Mouse (Mus musculus): Measurements from ENCODE around the gene Trim65.
A peak's percentile ranks its signal among the peaks of the same experiment; 100 is the strongest.
"Not testable (repeated sequence)": the region's sequence is repeated elsewhere in the genome, so short reads cannot be mapped to it uniquely, and the experiment has no call there.

Gene Trim65

DNA sequence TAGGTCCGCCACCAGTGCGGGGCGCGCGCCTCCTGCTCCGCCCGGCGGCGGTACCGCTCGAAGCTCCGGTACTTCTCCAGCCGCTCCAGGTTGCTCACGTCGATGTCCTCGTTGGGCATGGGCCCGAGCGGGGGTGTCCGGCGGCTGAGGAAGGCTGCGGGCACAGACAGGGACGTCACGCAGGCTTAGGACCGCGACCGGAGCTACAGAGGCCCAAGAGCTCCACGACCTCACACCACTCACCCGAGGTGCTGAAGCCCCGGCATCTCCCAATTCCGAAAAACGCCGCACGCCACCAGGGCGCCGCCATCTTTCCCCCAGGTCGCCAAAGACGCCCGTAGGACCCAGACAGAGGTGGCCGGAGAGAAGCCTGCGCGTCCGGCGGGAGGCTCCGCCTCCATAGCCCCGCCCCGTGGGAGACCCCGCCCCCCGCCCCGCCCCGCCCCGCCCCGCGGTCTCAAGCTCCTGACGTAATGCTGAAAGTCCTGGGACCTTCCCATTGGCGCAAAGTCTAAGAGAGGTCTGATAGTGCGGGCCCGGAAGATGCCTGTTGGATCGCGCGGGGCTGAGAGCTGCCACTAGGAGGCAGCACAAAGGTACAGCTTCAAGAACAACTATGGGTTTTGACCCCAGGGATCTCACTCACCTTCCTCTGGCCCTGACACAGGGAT lies 7.7 kb upstream of the Trim65 start, which contains the start of gene Mrpl38:
Gene Mrpl38, minus strand, starts transcription at position 401 of the 671 bp plus-strand sequence.
- DNase-seq (ENCODE audit: extremely low read depth, low read depth) = peak; percentile 89

DNA sequence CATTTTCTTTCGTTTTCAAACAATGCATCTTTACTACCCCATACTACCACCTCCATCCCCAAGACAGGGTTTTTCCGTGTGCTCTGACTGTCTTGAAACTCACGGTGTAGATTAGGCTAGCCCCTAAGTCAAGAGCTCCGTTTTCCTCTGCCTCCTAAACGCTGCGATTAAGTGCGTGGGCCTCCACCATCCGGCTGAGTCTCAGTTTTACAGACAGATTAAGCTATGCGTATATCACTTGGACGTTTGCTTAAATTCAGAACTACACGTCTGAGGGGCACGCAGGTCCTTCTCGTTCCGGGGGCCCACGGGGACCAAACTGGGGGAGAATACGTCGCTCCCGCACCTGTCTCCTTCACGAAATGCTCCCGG lies 7.2 kb upstream of the Trim65 start:
- no peak for DNase-seq (ENCODE audit: extremely low read depth, low read depth)

DNA sequence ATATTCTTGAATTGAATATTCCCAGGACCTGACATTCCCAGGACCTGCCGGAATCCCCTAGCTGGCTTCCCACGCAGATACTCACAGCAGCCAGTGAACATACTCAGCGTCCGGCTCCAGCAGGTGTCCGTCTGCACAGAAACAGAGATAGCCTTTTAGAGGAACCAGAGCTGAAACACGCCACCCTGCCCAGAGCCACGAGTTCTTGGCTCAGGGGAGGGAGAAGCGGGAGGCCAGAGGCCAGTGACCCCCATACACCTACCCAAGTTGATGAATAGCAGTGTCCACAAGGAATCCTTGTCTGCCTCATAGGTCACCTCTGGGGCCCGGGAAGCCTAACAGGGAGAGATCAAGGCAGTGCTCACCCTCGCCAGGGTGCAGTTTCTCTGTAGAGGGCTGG lies 3.2 kb upstream of the Trim65 start:
- no peak for DNase-seq (ENCODE audit: extremely low read depth, low read depth)

DNA sequence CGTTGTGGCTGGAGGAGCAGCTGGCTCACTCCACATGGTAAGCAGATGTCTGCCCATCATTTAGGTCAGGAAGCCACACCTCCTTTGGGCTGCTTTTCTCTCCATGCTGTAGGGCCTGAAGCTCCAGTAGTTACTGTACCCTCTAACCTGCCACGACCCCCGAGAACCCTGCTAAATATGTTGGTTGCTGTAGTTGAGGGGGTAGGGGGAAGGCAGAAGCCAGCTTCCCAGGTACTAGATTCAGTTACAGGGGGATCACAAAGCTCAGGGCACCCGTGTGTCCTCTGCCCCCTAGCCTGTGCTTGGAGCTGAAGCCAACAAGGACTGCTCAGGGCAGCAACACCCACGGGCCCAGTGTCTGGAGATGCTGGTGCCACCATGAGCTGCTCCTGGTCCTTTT lies 2.6 kb upstream of the Trim65 start:
- DNase-seq (ENCODE audit: extremely low read depth, low read depth) = no peak

DNA sequence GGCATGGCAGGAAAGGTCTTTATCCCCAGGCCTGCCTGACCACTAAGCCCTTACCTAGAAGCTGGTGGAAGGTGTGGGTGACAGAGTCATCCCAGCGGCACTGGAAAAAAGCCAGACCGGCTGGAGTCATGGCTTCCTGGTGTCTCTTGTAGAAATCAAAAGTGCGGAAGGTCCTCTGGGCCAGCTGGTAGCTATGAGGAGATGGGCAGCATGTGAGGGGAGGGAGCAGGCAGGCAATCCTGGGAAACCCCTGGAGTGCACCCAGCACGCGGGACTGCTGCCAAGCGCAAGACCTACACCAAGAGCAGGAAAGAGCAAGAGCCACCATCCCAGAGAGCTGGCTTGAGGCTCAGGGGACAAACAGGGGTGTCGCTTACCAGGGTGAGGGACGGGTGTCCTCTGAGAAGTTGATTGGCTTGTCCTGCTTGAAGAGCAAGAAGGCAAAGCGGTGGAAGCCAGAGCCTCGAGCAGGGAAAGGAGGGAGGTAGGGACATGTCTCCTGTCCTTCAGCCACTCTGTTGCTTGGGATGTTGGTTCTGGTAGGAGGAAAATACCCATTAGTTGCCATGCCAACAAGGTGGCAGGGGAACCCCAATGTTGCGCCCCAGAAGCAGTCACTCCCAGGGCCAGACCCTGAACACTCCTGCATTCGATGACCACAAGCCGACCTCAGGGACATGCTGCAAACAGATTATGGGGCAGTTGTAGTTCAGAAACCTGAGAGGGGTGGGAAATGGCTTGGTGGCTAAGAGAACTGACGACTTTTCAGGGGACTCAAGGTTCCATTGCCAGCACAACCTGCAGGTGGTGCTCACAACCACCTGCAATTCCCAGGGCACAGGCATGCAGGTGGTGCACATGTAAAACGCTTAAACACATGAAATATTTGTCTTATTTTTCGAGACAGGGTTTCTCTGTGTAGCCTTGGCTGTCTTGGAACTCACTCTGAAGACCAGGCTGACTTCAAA lies 1.7 kb upstream of the Trim65 start:
- no peak for DNase-seq (ENCODE audit: extremely low read depth, low read depth)

DNA sequence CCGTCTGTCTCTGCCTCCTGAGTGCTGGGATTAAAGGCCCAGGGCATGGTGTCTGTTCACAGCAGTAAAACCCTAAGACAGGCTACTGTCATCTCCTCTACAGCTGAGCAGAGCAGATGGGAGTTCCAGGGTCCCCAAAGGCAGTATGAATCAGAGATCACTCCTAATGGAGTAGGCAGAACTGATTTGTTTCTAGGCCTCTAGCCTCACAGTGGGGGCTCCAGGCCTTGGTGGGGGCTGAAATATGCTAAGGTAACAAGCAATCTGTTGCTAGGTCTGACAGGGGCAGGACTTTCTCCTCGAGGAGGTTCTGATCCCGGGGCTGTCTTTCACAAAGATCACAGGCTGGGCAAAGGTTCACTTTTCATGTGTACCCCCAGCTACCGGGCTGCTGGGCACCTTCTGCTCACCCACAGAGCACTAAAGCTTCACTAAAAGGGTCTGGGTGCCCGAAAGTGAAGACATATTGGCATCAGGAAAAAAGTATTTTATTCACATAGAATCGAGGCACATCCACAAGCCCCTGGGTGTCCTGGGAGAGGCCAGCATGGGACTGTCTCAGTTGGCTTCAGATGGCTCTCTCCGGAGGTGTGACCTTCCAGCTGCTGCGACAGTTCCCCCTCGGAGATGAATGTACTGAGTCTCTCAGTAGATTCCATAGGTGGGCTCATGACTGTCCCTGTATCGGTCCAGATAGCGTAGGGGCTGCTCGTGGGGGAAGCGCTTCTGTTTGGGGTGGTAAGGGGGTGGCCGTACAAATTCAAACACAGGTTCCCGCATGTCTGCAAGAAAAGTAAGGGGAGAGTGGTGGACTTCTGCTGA lies 632 bp upstream of the Trim65 start:
- no peak for DNase-seq (ENCODE audit: extremely low read depth, low read depth)

DNA sequence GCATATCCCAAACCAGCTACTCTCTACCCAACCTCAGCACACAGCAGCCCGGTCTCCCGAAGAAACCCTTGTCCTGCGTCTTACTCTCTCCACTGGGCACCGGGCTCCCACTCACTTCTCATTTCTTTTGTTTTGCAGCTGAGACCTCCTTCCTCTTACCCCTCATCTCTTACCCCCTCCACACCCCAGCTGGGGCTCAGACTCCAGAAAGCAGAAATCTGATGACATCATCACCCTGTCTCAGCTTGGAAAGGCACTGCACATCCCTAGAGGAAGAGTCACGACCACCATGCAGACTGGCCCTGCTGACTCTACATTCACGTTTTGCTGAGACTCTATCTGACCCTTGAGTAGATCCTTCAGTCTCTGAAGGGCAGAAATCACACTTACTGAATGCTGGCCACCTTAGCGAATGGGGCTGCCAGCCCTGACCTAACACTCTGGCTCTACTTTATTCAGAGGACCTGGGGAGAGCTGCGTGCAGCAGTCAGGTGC lies 888 bp downstream of the Trim65 start:
- peak; percentile 42 for DNase-seq (ENCODE audit: extremely low read depth, low read depth)

DNA sequence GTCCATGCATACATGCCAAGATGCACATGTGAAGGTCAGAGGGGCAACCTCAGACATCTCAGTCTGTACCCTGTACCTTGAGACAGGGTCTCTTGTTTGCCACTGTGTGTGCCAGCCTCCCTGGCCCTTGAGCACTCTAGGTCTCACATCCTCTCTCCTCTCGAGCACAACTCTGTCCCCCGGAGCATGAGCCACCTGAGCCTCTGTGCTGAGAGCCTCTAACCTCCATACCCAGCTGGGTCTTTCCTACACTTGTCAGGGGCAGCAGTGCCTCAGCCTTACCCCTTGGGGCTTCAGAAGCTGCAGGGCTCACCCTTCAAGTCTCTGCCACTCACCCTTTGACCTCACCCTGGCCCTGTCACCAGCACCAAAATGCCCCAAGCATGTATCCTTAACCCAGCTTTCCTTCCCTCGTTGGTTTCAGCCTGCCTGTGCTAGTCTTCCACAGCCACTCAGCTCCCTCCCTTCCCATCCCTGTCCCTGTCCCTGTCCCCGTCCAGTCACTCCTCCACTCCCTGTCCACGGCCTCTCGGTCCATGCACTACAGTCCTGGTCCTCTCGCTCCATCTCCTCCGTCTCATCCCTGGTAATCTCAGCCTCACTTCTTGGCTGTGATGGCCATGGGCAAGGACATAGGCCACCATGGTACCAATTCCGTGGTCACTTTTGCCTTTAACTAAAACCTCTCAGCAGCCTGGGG lies 1.7 kb downstream of the Trim65 start:
- no peak for DNase-seq (ENCODE audit: extremely low read depth, low read depth)

DNA sequence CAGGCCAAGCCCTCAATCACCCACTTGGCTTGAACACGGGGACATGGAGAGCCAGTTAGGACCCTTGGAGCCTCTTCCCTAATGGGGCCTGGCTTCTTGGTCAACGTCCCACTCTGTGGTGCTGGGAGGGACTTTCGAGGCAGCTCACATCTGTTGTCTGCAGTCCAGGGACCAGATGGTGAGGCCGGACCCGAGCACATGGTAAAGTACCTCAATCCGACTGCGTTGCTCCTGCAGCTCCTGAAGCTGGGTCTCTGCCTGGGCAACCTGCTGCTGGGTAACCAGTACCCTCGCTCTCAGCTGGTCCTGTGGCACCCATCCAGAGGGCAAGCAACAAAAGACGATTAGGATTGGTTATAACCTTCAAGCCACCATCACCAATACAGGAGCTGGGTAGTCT lies 2.9 kb downstream of the Trim65 start:
- no peak for DNase-seq (ENCODE audit: extremely low read depth, low read depth)

DNA sequence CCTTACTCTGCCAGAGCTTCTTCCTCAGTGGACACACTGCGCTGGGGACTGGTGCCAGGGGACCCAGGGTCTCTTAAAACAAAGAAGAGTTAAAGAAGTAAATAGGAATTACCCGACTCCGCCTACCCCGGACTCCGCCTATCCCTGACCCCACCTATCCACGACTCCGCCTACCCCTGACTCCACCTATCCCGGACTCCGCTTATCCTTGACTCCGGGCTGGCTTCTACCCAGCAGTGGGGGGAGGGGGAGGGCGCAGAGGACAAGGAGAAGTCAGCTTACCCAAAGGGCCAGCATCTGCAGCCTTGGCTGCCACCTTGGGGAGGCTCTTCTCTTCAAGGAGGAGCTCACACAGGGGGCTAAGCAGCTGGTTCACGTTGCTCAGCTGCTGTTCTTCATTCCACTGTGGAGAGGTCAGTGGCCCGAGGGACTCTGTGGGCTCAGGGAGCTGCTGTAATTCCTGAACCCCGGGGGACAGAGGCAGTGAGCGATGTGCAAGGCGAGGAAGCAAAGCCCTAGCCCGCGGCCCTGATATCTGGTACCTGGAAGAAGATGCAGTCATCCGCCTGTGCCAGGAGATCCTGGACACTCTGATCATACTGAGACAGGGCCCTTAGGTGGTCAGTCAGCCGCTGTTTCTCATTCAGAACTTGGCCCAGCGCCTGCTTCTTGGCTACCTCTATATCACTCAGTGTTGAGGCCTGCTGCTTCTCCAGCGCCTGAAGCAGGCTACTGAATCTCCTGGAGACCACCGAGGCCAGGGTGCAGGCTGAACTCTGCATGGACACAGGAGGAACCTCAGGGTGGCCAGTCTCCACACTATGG lies 3.6 kb downstream of the Trim65 start, which contains the start of gene Trim47:
Gene Trim47, minus strand, starts transcription at position 55 of the 825 bp plus-strand sequence.
- peak; percentile 64 for DNase-seq (ENCODE audit: extremely low read depth, low read depth)

DNA sequence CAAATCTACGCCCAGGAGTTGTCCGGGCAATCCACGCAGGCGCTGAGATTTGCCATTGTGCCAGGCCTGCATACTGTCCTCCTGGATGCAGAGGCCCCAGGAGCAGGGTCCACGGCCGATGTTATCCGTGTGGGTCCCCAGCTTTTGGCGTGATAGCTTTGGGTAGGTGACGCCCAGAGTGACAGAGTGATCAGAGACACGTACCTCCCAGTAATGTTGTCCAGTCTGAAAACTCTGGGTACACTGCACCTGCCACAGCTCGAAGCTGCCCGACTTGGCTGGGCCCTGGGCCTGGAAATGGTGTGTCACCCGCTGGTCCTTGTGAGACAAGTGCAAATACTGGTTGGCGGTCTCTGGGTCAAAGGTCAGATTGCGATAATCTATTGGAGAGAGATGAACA lies 4.7 kb downstream of the Trim65 start:
- no peak for DNase-seq (ENCODE audit: extremely low read depth, low read depth)

DNA sequence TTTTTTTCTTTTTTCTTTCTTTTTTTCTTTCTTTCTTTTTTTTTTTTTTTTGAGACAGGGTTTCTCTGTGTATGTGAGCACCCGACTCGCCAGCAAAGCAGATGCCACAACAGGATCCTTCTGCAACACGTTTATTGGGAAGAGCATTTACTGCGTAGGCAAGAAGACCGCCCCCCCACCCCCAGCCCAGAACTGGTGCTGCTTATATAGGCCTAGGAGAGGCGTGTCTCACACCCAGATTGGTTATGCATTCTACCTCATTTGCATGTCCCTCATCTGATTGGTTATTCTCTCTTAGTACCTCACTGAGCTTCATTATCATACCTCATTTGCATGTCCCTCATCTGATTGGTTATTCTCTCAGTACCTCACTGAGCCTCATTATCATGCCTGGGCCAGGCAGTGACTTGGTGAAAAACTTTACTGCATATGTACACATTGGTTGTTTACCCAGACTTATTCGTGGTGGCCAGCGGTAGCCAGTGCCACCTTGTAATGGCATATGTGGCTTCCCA lies 9.1 kb downstream of the Trim65 start:
- DNase-seq (ENCODE audit: extremely low read depth, low read depth) = not testable (repeated sequence)

DNA sequence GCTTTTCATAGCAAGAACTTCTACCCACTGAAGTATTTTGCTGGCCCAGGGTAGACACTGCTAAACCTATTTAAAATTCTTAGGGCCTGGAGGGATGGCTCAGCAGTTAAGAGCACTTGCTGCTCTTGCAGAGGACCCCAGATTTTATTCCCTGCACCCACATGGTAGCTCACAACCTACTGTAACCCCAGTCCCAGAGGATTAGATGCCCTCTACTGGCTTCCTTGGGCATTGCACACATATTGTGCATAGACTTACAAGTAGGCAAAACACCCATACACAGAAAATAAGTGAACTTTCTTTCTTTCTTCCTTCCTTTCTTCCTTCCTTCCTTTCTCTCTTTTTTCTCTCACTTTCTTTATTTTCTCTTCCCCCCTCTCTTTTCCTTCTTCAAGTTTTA lies 13.1 kb downstream of the Trim65 start:
- DNase-seq (ENCODE audit: extremely low read depth, low read depth) = no peak

DNA sequence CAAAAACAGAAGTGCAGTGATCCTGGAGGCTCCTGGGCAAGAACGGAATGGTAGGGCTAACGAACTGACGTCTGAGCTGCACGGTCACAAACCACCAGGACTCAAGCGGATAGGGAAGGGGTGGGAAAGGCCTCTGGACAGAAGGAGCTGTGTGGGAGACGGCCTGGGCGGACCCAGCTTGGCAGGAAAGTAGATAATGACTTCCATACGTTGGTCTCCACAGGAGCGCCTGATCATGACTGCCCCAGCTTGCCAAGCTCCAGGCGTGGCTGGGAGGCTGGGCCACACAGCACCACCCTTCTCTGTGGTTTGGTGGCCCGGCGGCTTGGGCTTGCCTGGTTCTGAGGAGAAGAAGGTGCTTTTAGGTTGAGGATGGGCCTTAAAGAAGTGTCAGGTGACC lies 13.7 kb downstream of the Trim65 start:
- DNase-seq (ENCODE audit: extremely low read depth, low read depth) = no peak

DNA sequence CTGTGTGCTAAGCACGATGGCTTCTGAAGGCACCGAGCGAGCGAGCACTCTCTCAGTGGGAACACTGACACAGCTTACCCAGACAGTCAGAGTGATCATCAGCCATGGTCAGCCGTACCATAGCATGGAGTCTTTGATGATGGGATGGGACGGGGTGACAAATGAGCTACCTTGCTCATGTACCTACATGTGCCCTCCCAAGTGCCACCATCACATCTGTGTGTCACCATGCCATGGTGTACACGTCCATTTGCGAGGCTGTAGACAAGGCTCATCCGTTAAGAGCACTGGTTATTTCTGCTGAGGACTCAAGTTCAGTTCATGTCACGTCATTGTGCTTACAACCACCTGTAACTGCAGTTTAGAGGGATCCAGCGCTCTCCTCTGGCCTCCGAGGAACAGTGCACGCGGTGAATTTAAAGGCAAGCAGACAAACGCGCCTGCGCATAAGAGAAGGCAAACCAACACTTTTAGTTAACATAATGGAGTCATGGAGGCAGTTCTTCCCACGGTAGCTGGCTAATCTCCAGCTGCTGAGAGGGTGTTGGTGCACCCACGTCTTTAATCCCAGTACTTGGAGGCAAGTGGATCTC lies 19.2 kb downstream of the Trim65 start:
- DNase-seq (ENCODE audit: extremely low read depth, low read depth) = no peak

DNA sequence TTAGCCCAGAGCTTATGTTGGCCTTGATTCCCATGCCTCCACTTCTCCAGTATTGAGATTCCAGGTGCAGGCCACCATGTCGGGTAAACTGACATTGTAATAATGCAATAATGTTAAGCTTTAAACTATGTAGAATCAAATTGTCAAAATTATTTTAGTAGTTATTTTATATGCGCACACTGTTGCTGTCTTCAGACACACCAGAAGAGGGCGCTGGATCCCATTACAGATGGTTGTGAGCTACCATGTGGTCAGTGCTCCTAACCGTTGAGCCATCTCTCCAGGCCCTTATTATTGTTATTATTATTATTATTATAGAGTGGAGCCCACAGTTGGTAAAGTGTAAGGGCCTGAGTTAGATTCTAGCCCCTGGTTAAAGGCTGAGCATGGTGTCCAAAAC lies 19.9 kb downstream of the Trim65 start:
- DNase-seq (ENCODE audit: extremely low read depth, low read depth) = no peak

DNA sequence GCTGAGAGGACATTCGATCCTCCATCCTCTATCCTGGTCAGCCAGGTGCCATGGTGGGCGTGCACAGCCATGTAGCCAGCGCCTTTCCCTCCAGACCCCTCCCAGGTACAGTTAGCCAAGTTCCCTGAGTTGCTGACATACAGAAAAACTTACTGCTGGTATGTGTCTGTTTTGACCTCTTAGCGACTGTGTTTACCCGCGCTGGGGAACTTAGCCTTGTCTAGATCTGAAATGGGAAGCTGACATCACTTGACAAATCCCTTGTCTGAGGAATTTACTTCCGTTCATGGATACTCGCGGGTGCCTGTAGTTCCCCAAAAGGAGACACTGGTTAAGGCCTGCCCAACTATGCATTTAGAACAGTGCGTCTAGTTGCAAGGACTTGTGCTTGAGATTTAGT lies 20.4 kb downstream of the Trim65 start:
- no peak for DNase-seq (ENCODE audit: extremely low read depth, low read depth)

DNA sequence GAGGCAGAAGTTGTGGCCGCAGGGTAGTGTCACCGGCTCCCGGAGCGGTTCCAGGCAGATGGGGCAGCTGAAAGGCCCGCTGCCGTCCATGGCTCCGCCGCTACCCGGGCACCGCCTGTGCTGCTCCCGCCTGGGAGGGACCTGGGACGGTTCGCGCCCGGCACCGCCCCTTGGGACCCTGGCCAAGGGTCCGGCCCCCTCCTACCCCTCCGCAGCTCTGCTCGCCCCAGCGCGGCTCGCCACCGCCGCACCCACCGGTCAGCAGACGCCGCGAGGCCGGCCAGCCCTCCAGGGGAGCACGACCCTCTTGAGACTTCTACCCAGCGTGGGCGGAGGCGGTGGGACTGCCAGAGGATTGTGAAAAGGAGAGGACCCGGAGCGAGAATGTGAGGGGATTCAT lies 20.8 kb downstream of the Trim65 start:
- no peak for DNase-seq (ENCODE audit: extremely low read depth, low read depth)

DNA sequence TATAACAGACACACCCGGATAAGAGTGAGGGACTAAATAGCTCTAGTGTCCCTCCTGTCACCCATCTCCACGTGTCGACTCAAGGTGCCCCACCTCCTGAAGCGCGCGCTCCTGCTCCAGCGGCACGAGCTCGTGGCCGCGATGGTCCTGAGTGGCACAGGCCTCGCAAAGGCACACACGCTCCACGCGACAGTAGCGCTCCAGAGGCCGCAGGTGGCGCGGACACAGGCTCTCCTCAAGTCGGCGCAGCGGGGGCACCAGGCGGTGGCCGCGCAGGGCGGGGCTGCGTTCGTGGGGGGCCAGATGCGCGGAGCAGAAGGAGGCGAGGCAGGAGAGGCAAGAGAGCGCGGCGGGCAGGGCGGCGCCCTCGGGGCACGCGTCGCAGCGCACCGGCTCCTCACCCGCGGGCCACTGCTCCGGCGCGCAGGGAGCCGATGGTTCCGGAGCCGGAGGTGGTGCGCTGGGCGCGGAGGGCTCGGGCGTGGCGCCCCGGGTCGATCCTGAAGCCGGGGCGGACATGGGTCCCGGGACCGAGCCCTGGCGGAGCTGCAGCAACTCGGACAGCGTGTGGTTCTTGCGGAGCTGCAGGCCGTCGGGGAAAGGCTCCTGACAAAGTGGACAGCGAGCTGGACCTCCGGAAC lies 21.4 kb downstream of the Trim65 start:
- DNase-seq (ENCODE audit: extremely low read depth, low read depth) = no peak
